Mouse (Mus musculus) olfactory bulb, adult 2 months (tissue): ENCODE data around the gene Itga3. TPM values are rescaled to one million over a fixed set of nuclear protein-coding genes. Genes with fewer than 3 reads are reported as not detected.

Experiments used
- H3K27ac ChIP-seq: fragments of 200-500 bp; 2 replicates; pipeline ENCODE4 v1.5.1; 2012; ENCODE audit warnings: low read depth, low read length; ENCODE audit not compliant: insufficient read depth
- H3K4me1 ChIP-seq: fragments of 200-500 bp; 2 replicates; pipeline ENCODE4 v1.6.1; 2012; ENCODE audit warnings: low read length; ENCODE audit not compliant: control insufficient read depth, insufficient read depth
- H3K4me3 ChIP-seq: fragments of 200-500 bp; 2 replicates; pipeline ENCODE4 v1.5.1; 2012; ENCODE audit warnings: mild to moderate bottlenecking, low read depth, low read length, moderate library complexity; ENCODE audit not compliant: insufficient read depth
- CTCF ChIP-seq: fragments of 200-500 bp; IDR thresholded peaks from 2 replicates; pipeline ENCODE4 v1.5.1; 2012; ENCODE audit warnings: low read depth, mild to moderate bottlenecking, low read length, moderate library complexity; ENCODE audit not compliant: insufficient read depth
- POLR2A ChIP-seq: fragments of 200-500 bp; IDR thresholded peaks from 2 replicates; pipeline ENCODE4 v1.6.1; 2012; ENCODE audit warnings: mild to moderate bottlenecking, low read depth, low read length, moderate library complexity; ENCODE audit not compliant: insufficient read depth
- WGBS: fragments of 180-500 bp; shearing (Covaris S2); methylation state at CpG from one replicate; pipeline ENCODE4 v1.1.7; 2018; 5-methylcytosine and 5-hydroxymethylcytosine counted together
- polyA plus RNA-seq: library from polyadenylated mRNA; stranded (reverse); fragments of >200 nt; gene quantifications from 2 replicates; pipeline ENCODE4 v1.2.4, GENCODE M21; 2012; ENCODE audit warnings: low replicate concordance; ENCODE audit not compliant: missing spikeins, insufficient read depth, insufficient read length

Gene Itga3
- polyA plus RNA-seq, 1 experiment, result not detected

GRCm38 (mm10) chr11:95087301-95088228 lies 11.0 kb upstream of the Itga3 start:
- 77% methylated on average over 17 of the region's 17 CpGs for WGBS
- Histone ChIP-seq H3K4me3 (no peak overlapping the region), H3K27ac (no peak overlapping the region), H3K4me1 (peaks cover 6% of the 10 kb centered on the region; the same call in 1 of the 2 replicates)
- no peak for TF ChIP-seq POLR2A
- TF ChIP-seq CTCF, result no peak

- TF ChIP-seq POLR2A, result no peak
- TF ChIP-seq CTCF, result no peak
- WGBS, result 64% methylated on average over 5 of the region's 5 CpGs
- Histone ChIP-seq H3K27ac (no peak overlapping the region), H3K4me1 (peaks cover 6% of the 10 kb centered on the region; the same call in 1 of the 2 replicates), H3K4me3 (no peak overlapping the region)
Observed at GRCm38 (mm10) chr11:95086229-95086628, 9.6 kb upstream of the Itga3 start.

- TF ChIP-seq CTCF, result no peak
- no peak for TF ChIP-seq POLR2A
- no peak overlapping the region for H3K27ac ChIP-seq
- 32% methylated on average over 5 of the region's 5 CpGs for WGBS
Observed at GRCm38 (mm10) chr11:95085710-95086109, 9.1 kb upstream of the Itga3 start.

DNA sequence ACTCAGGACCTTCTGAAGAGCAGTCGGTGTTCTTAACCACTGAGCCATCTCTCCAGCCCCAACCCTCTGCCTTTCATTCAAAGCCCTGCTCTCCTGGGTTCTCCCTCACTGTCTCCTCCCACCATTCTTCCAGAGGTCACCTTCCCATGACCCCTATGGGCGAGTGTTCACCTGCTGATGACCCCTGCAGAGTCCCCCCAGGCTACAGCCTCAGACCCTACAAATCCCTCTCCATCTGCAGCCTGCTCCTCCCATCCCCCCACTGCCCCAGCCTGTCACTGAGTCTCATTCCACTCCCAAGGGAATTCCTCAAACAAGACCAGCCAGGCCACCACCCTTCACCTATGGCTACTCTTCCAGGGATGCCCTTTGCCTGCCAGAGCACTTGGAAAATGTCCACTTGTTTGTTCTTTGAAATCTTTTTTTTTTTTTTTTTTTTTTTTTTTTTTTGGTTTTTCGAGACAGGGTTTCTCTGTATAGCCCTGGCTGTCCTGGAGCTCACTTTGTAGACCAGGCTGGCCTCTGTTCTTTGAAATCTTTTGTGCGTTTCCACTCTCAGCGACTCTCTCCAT lies 8.3 kb upstream of the Itga3 start:
- Histone ChIP-seq H3K27ac (no peak overlapping the region), H3K4me3 (no peak overlapping the region), H3K4me1 (peaks cover 6% of the 10 kb centered on the region; the same call in 1 of the 2 replicates)
- 56% methylated on average over 5 of the region's 5 CpGs for WGBS
- TF ChIP-seq POLR2A (no peak), CTCF (no peak)

More at GRCm38 (mm10) chr11:95085710-95086109, 9.1 kb upstream of the Itga3 start:
- Histone ChIP-seq H3K4me3 (no peak overlapping the region), H3K4me1 (peaks cover 6% of the 10 kb centered on the region; the same call in 1 of the 2 replicates)

DNA sequence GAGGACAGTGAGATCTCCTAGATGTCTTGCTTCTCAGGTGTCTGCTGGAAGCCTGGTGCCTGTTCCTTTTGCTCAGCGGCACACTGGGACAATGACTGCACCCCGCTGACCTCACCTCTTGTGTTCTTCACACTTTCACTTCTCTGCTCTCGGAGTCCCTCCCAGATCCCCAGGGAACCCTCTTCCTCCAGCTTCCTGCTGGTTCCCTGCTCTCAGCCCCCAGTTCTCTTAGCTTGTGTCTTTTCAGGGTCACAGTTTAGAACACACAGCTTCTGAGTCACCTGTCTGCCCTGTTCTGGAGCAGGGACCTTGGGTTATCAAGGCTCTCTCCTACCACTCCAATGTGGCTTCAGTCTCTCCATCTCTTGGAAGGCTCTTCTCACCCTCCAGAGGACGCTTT lies 7.6 kb upstream of the Itga3 start:
- no peak overlapping the region for H3K4me3 ChIP-seq
- H3K27ac ChIP-seq, result no peak overlapping the region
- H3K4me1 ChIP-seq, result peaks cover 6% of the 10 kb centered on the region; the same call in 1 of the 2 replicates
- TF ChIP-seq POLR2A, result no peak
- TF ChIP-seq CTCF, result no peak
- WGBS, result 38% methylated on average over 4 of the region's 4 CpGs

DNA sequence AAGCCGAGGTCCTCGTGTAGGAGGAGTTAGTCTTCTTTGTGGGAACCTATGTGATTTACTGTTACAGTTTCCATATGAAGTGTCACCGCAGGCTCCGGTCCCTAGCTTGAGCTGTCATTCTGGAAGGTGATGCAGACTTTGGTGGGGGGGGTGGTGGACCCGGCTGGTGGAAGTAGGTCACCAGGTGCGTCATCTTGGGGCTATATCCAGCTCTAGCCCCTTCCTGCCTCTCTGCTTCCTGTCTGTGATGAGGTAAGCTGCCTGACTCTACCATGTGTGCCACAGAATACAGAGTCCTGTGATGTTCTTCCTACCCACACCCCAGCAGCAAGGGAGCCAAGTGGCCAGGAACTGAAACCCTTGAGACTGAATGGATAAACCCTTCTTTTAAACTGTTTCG lies 6.3 kb upstream of the Itga3 start:
- TF ChIP-seq CTCF (no peak), POLR2A (no peak)
- WGBS, result 91% methylated on average over 7 of the region's 7 CpGs
- Histone ChIP-seq H3K27ac (no peak overlapping the region), H3K4me1 (peaks cover 6% of the 10 kb centered on the region; the same call in 1 of the 2 replicates), H3K4me3 (no peak overlapping the region)

DNA sequence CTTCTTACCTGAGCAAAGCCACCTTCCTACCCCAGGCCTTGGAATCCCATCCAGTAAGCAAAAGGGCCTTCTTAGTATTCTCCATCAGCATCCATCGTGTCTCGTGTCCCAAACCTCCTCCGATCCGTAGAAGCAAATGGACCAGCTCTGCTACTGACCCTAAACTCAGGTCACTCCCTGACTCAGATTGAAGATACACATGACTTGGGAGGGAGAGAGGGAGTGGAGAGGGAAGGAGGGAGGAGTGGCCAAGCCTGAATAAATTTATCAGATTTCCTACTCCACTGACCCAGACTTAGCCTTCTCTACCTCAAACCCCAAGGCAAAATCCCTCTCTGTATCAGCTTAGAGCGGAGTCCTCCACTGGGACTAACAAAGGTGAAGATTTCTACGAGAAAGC lies 4.2 kb upstream of the Itga3 start:
- peaks cover 13% of the 10 kb centered on the region for H3K4me1 ChIP-seq
- 92% methylated on average over 6 of the region's 6 CpGs for WGBS
- H3K27ac ChIP-seq, result no peak overlapping the region
- TF ChIP-seq CTCF (no peak), POLR2A (no peak)
- no peak overlapping the region for H3K4me3 ChIP-seq

GRCm38 (mm10) chr11:95079256-95079875 lies 2.8 kb upstream of the Itga3 start:
- Histone ChIP-seq H3K27ac (no peak overlapping the region), H3K4me1 (peaks cover 19% of the 10 kb centered on the region), H3K4me3 (no peak overlapping the region)
- TF ChIP-seq POLR2A (no peak), CTCF (no peak)
- WGBS, result 93% methylated on average over 6 of the region's 6 CpGs
